Mouse (Mus musculus) heart, postnatal 0 days (tissue): Measurements from ENCODE around the gene Zfp592. TPM values are rescaled to one million over a fixed set of nuclear protein-coding genes. Genes with fewer than 3 reads are reported as not detected.

Experiments
- ATAC-seq: fragments of 200-750 bp; cut with Nextera tagmentation; 2 replicates; pipeline ENCODE4 v1.8.0; 2017; ENCODE audit warnings: low read depth, moderate number of reproducible peaks, moderate library complexity; ENCODE audit not compliant: insufficient read depth
- DNase-seq: peaks from one replicate; pipeline ENCODE4 v3.0.0-alpha.2; 2016; ENCODE audit warnings: low spot score
- H3K27ac ChIP-seq: fragments of 300-500 bp; sonication (generic); 2 replicates; pipeline ENCODE4 v1.5.1; 2014; ENCODE audit warnings: low read depth, mild to moderate bottlenecking
- H3K27me3 ChIP-seq: fragments of 300-500 bp; sonication (generic); 2 replicates; pipeline ENCODE4 v1.6.1; 2014; ENCODE audit warnings: low read length, mixed read lengths; ENCODE audit not compliant: control insufficient read depth, insufficient read depth
- H3K36me3 ChIP-seq: fragments of 300-500 bp; sonication (generic); replicated peaks from 2 replicates; pipeline ENCODE4 v1.6.1; 2014; ENCODE audit warnings: low read length, mixed read lengths; ENCODE audit not compliant: control insufficient read depth, insufficient read depth
- H3K4me1 ChIP-seq: fragments of 300-500 bp; sonication (generic); 2 replicates; pipeline ENCODE4 v1.6.1; 2014; ENCODE audit warnings: antibody characterized with exemption; ENCODE audit not compliant: control insufficient read depth, insufficient read depth
- H3K4me2 ChIP-seq: fragments of 300-500 bp; sonication (generic); 2 replicates; pipeline ENCODE4 v1.6.1; 2014; ENCODE audit warnings: low read depth, mild to moderate bottlenecking, low read length, moderate library complexity
- H3K4me3 ChIP-seq: fragments of 300-500 bp; sonication (generic); 2 replicates; pipeline ENCODE4 v1.5.1; 2014; ENCODE audit warnings: low read depth, low read length
- H3K9ac ChIP-seq: fragments of 300-500 bp; sonication (generic); replicated peaks from 2 replicates; pipeline ENCODE4 v1.6.1; 2014; ENCODE audit warnings: low read depth, low read length, mixed read lengths
- H3K9me3 ChIP-seq: fragments of 300-500 bp; sonication (generic); replicated peaks from 2 replicates; pipeline ENCODE4 v1.6.1; 2016; ENCODE audit warnings: low read length; ENCODE audit not compliant: control insufficient read depth
- CTCF ChIP-seq: IDR thresholded peaks from 2 replicates; pipeline ENCODE4 v1.5.1; 2016; ENCODE audit warnings: antibody characterized with exemption, control low read depth, low read depth
- EP300 ChIP-seq: IDR thresholded peaks from 2 replicates; pipeline ENCODE4 v1.6.1; 2016; ENCODE audit warnings: antibody characterized with exemption, low read depth
- WGBS: fragments of 180-500 bp; shearing (Covaris S2); extraction: QIAGEN DNeasy Blood & Tissue Kit; methylation state at CpG from one replicate; pipeline ENCODE4 v1.1.7; 2014; 5-methylcytosine and 5-hydroxymethylcytosine counted together
- polyA plus RNA-seq: library from polyadenylated mRNA; unstranded; fragments of >200 nt; fragmentation: Nextera tagmentation; extraction: Ambion mirVana; gene quantifications from 2 replicates; pipeline ENCODE4 v1.2.1, GENCODE M21; 2015
- total RNA-seq: library from RNA; depleted of rRNA; stranded (reverse); fragments of >200 nt; gene quantifications from 2 replicates; pipeline ENCODE4 v1.2.3, GENCODE M21; 2014; ENCODE audit warnings: low replicate concordance

The Zfp592 gene
- total and polyA plus RNA-seq, 2 experiments from 2014 or later, result 4.1 to 37.0 TPM

DNA sequence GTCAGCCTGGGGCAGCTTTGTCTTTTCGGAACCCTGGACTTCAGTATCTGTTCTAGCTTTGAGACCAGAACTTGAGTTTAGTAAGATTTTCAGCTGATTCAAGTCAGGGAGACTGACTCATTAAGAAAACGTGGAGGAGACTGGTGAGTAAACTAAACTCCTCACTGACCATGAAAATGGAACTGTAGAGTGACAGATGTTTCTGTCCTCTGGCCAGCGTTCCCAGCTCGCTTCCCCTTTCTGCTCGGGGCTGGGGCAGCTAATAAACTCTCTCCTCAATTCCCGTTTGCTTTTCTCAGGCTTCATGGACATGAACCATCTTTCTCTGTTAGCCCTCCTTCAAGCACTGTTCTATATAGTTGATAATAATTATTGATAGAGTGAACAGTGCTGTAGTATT lies 4.3 kb downstream of the Zfp592 start:
- Histone ChIP-seq H3K9ac (no peak overlapping the region), H3K27me3 (no peaks in the 10 kb centered on the region), H3K9me3 (no peaks in the 10 kb centered on the region), H3K4me3 (no peak overlapping the region), H3K4me2 (no peak overlapping the region), H3K4me1 (peaks cover 16% of the 10 kb centered on the region), H3K27ac (no peak overlapping the region), H3K36me3 (no peaks in the 10 kb centered on the region)
- no peak for ATAC-seq
- no peak for DNase-seq
- TF ChIP-seq CTCF (no peak), EP300 (no peak)
- 50% methylated on average over 6 of the region's 6 CpGs for WGBS

- ATAC-seq, result no peak
- no peak for DNase-seq
- no peak overlapping the region for H3K27ac ChIP-seq
- H3K9me3 ChIP-seq, result no peaks in the 10 kb centered on the region
- no peak overlapping the region for H3K4me2 ChIP-seq
- H3K36me3 ChIP-seq, result no peaks in the 10 kb centered on the region
- no peaks in the 10 kb centered on the region for H3K27me3 ChIP-seq
- TF ChIP-seq EP300, result no peak
- no peak for TF ChIP-seq CTCF
- no peak overlapping the region for H3K4me3 ChIP-seq
- WGBS, result 92% methylated on average over 2 of the region's 2 CpGs
- no peak overlapping the region for H3K9ac ChIP-seq
- H3K4me1 ChIP-seq, result peaks cover 27% of the 10 kb centered on the region
These were observed 6.1 kb downstream of the Zfp592 start for GRCm38 (mm10) chr7:80999536-80999935.

GRCm38 (mm10) chr7:81001844-81002243 lies 8.4 kb downstream of the Zfp592 start:
- 84% methylated on average over 5 of the region's 5 CpGs for WGBS
- no peak overlapping the region for H3K27ac ChIP-seq
- no peak overlapping the region for H3K4me2 ChIP-seq
- ATAC-seq (no peak), DNase-seq (no peak)
- peaks cover 13% of the 10 kb centered on the region; the same call in 1 of the 2 replicates for H3K4me1 ChIP-seq
- no peak overlapping the region for H3K9ac ChIP-seq
- no peaks in the 10 kb centered on the region for H3K27me3 ChIP-seq
- H3K9me3 ChIP-seq, result no peaks in the 10 kb centered on the region
- H3K36me3 ChIP-seq, result no peaks in the 10 kb centered on the region
- no peak for TF ChIP-seq EP300
- TF ChIP-seq CTCF, result no peak
- no peak overlapping the region for H3K4me3 ChIP-seq

- Histone ChIP-seq H3K9ac (no peak overlapping the region), H3K27ac (no peak overlapping the region), H3K36me3 (peaks cover 7% of the 10 kb centered on the region; the same call in 1 of the 2 replicates), H3K4me1 (peaks cover 13% of the 10 kb centered on the region; the same call in 1 of the 2 replicates), H3K9me3 (no peaks in the 10 kb centered on the region), H3K27me3 (no peaks in the 10 kb centered on the region), H3K4me3 (no peak overlapping the region), H3K4me2 (no peak overlapping the region)
- no peak for ATAC-seq
- no peak for DNase-seq
- TF ChIP-seq EP300, result no peak
- TF ChIP-seq CTCF, result no peak
- WGBS, result 29% methylated on average over 3 of the region's 3 CpGs
These were observed 11.1 kb downstream of the Zfp592 start for GRCm38 (mm10) chr7:81004556-81005079.

DNA sequence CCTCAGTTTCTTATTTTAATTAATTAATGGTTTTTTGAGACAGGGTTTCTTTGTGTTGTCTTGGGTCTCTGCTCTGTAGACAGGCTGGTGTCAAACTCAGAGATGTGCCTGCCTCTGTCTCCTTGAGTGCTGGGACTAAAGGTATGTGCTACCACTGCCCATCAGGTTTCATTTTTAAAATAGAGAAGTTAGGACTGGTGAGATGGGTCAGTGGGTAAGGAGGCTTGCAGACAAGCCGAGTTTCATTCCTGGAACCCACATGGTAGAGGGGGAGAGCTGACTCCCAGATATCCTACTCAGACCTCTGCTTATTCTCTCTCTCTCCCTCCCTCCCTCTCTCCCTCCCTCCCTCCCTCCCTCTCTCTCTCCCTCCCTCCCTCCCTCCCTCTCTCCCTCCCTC lies 12.5 kb downstream of the Zfp592 start:
- H3K36me3 ChIP-seq, result peaks cover 15% of the 10 kb centered on the region
- no peak overlapping the region for H3K27ac ChIP-seq
- H3K9ac ChIP-seq, result no peak overlapping the region
- WGBS, result 45% methylated on average over 1 of the region's 1 CpGs
- no peaks in the 10 kb centered on the region for H3K27me3 ChIP-seq
- H3K4me1 ChIP-seq, result peaks cover 13% of the 10 kb centered on the region; the same call in 1 of the 2 replicates
- TF ChIP-seq EP300 (no peak), CTCF (no peak)
- no peak overlapping the region for H3K4me2 ChIP-seq
- ATAC-seq, result no peak
- no peaks in the 10 kb centered on the region for H3K9me3 ChIP-seq
- H3K4me3 ChIP-seq, result no peak overlapping the region
- no peak for DNase-seq

DNA sequence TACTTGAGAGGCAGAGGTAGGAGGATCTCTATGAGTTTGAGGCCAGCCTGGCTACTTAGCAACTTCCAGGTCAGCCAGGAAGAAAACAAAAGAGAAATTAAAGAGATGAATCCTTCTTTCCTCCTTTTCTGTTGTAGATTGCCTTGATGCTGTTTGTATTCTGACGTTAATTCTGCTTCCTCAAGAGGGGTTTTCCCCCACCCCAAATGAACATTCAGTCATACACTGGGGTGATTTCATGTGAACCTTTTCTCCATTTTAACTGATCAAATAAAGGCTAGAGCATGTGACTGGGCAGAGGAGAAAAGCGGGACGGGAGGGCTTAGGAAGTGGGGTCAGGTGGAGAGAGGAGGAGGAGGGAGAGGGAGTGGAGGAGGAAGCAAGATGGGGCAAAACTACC lies 14.8 kb downstream of the Zfp592 start:
- TF ChIP-seq CTCF (no peak), EP300 (no peak)
- H3K4me1 ChIP-seq, result peaks cover 13% of the 10 kb centered on the region; the same call in 1 of the 2 replicates
- peaks cover 25% of the 10 kb centered on the region for H3K36me3 ChIP-seq
- no peaks in the 10 kb centered on the region for H3K9me3 ChIP-seq
- no peak overlapping the region for H3K4me3 ChIP-seq
- H3K27ac ChIP-seq, result no peak overlapping the region
- ATAC-seq (no peak), DNase-seq (no peak)
- H3K27me3 ChIP-seq, result no peaks in the 10 kb centered on the region
- no peak overlapping the region for H3K4me2 ChIP-seq
- WGBS, result 70% methylated on average over 3 of the region's 3 CpGs
- no peak overlapping the region for H3K9ac ChIP-seq
